Mouse (Mus musculus) cortical plate, adult 2 months (tissue): ENCODE results near the gene Nudt19.

Experiments
- CTCF ChIP-seq: fragments of 200-500 bp; IDR thresholded peaks from 2 replicates; pipeline ENCODE4 v1.5.1; 2011; ENCODE audit warnings: mild to moderate bottlenecking, control low read depth, low read length; ENCODE audit not compliant: insufficient read depth; ENCODE audit errors: extremely low read depth
- POLR2A ChIP-seq: fragments of 200-500 bp; IDR thresholded peaks from 2 replicates; pipeline ENCODE4 v1.6.1; 2011; ENCODE audit warnings: mild to moderate bottlenecking, low read length, control low read depth; ENCODE audit not compliant: insufficient read depth; ENCODE audit errors: extremely low read depth

GRCm38 (mm10) chr7:35600031-35600430 lies 43.9 kb upstream of the Nudt19 start:
- TF ChIP-seq POLR2A (no peak), CTCF (no peak)
